Mouse (Mus musculus) spleen, postnatal 14 days (tissue): ENCODE results near the gene Lrrc8d.

ENCODE experiments used
- DNase-seq, 2 experiments: peaks; one replicate each; pipeline ENCODE4 v3.0.0; 2021 to 2022; ENCODE audit warnings: low spot score in 2 of 2

Gene Lrrc8d

DNA sequence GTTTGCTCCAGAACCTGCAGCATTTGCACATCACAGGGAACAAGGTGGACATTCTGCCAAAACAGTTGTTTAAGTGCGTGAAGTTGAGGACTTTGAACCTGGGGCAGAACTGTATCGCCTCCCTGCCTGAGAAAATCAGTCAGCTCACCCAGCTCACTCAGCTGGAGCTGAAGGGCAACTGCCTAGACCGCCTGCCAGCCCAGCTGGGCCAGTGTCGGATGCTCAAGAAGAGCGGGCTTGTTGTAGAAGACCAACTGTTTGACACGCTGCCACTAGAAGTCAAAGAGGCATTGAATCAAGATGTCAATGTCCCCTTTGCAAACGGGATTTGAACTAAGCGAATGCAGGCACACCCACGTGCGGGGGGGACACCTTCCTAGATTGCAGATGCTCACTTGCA is 114.2 kb downstream of the Lrrc8d start:
- no peak for DNase-seq

DNA sequence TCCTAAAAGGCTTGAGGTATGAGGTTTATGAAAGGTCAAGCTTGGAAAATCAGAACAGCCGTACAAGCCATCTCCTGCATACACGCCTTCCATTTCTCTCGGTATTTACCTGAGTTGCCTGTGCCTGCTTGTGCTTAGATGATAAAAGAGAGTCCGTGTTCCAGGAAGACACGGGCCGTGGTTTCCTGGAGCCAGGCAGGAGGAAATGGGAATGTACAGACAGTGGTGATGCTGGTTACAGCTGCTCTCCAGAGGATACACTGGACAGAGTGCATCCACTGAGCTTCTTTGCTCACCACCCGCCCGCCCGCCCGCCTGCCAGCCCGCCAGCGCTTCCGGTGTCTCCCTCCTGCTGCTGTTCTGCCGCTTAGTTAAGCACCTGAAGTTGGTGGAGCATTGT is 116.3 kb downstream of the Lrrc8d start:
- no peak for DNase-seq

DNA sequence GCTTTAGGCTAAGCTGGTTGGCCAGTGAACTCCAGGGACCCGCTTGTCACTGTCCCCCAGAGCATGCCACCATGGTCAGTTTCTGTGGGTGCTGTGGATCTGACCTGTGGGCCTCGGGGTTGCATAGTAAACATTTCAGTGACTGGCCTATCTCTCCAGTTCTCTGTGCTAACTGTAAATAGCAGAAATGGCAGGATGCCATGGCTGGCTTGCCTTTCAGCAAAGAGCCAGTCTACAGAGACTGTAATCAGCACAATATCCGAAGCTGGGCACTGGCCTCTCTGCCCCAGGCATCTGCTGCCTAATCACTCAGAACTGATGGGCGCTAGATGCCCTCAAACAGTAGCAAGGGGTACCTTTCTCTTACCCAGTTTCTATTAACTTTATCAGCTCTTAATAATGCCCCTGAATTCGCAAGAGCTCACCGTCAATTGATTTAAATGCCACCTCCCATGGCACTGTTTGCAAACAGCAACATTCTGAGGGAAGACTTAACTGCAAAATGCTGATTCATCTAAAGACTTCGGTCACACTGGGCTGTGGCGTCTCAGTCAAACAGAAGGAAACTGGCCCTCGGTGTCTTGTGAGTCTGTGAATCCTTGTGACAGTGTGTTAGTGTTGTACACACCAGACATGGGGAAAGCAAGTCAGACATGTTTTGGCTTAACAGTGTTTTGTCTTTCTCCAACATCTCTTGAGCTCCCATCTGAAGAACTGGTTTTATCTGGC is 117.6 kb downstream of the Lrrc8d start:
- no peak for DNase-seq

DNA sequence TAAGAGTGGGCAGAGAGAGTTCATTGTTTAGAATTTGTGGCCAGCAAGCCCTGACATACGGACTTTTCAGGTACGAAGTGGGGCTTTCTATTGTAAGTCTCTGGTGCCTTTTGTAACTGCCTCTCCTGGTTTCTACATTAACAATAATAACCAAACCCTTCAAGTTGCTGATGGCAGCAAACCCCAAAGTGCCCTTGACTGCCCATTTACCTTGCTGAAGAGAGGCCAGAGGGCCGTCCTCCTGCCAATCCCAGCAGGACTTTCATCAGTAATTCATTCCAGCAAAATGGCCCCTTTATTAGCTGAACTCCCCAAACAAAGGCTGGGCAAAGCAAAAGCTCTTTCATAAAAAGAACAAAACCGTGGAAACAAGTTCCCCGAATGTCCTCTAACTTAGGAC is 118.6 kb downstream of the Lrrc8d start:
- no peak for DNase-seq

DNA sequence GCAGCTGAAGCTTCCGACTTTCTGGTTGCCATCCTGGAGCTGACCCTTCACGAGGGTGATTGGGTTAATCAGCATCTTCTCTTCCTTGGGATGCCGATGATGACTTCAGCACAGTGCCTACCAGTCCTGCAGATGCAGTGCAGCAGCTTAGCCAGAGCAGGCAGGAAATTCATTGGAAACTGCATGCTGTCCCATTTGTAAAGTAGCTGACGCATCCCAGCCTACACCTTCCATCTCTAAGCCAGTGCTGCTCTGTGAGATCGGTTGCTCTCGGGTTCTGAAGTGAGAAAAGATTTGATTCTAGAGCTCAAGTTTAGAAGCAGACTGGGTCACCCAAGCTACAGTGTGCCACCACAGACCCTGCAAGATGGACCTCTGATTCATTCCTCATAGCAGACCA is 121.6 kb downstream of the Lrrc8d start:
- DNase-seq = no peak

DNA sequence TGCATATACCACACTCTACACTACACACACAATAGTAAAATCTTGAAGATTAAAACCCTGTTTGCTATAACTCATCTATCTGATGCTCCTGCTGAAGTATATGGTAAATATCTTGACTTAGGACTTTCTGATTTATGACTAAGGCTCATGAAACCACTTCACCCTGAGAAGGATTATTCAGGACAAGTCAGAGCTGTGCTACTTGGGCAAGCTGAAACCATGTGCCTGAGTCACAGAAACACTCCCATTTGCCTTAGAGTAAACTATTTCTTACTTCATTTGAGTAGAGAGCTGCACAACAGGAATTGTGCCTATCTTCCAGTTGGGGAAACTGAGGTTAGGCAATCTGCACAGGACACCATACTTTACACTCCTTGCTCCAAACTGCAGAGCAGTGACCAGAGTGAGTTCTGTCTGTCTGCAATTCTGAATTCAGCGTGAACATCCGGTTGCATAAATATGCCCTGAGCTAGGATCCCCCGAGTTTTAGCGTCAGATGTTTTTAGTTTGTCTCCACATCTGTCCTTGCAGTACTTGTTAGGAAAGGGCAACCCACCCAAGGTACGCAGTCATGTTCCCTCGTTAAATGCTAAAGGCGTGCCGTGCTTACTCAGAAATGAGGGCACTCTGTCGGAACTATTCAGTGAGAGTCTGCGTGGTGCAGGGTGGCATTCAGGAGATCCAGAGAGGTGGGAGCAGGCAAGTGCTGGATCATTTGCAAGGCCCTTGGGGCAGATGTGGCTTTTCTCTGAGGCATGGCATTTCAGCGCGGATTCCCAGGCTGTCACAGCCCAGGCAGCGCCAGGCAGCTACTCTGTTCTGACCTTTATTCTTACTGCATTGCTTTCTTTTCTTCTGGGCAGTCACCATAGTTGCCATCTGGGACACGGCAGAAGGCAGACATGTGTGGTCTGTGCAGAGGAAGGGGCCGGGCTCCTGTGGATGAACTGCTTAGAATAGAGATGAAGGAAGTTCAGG is 123.0 kb downstream of the Lrrc8d start:
- DNase-seq = no peak

DNA sequence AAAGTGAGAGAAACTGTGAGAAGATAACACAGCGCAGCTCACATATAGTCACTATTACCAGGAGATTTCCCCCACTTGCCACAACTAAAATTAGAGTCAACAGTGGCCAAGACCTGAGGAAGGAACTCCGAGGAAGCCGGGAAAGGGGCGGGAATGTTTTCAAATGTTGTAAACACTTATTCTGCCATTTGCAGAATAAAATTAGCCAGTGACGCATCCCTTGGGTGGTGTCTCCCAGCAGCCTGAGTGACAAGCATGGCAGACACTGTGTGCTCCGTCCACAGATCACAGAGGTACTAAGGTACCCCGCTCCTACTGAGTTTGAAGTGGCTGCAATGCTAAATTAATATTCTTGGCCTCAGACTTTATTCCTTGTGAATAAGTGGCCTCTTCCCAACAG is 124.5 kb downstream of the Lrrc8d start:
- no peak for DNase-seq

DNA sequence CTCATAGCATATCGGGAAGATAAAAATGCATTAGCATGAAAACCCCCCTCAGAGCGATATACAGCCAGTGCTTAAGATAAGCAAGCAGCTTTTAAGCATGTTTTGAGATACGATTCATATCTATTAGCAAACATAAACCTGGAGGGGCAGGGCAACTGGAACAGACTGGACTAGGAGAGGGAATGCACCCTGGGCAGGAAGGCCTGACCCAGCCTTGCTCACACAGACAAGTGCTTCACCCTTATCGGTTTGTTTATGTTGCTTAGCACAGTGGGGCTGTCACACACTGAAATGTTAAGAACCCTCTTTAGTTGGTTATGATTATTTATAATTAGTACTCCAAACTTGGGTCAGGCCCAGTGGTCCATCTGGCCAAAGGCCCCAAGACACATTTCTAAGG is 125.1 kb downstream of the Lrrc8d start:
- no peak for DNase-seq

DNA sequence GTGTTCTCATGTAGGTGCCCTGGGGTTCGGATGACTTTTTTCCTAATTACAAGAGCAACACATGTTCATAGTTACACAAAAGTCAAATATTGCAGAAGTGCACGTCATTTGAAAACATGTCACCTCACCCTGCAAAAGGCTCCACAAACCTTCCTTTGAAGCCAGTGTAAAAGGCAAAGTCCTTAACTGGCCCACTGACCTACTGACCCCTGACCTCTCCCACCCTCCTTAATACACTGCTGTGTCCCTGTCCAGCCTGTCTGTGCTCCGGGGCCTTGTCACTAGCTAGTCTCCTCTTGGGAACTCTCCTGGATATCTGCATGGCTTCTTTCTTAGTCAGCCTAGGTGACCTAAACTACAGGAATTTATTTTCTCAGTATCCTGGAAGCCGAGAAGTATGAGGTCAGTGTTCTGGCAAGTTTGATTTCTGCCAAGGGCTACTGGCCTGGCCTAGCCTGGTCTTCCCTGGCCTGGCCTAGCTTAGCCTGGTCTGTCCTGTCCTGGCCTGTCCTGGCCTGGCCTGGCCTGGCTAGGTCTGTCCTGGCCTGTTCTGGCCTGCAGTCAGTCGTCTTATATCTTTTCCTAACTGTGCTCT is 127.2 kb downstream of the Lrrc8d start:
- no peak for DNase-seq

DNA sequence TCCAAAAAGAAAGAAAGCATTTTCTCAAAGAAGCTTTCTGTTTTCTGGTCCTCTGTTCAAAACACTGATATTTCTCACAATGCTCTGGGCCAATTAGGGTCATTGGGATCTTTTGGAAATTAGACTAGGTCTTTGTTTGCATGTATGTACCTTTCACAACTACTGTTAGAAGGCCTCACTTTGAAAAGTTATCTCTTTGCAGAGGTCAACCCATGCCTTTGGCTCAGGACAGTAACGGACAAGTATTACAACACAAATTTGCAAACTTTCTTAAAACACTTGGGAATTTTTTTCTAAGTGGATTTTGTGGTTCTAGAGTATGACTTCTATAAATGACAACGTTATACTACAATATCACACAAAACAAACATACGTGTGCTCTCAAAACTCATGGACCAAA is 128.3 kb downstream of the Lrrc8d start:
- DNase-seq = no peak

DNA sequence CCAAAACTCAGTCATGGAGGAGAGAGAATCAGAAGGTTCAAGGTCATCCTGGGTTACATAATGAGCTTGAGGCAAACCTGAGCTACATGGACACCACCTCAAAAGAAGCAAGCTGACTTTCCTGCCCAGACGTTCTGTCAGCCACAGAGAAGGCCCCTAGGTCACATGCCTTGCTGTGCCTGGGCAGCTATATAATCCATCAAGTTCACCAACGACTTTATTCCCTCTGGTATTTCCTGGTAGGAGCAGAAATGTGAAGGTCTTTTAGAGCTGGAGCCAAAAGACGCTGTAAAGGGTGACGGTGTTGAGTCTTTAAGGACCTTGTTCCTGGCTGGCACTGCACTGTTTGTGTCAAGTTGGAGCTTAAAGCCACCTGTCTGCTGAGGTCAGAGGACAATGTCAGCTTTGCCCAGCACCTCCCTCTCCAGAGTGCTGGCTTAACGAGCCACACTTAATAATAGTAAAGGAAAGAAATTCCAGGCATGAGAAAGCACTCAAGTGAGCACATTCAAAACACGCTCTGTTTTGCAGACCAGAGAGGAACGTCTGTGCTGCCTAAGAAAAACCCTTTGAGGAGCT is 129.3 kb downstream of the Lrrc8d start:
- DNase-seq = no peak

DNA sequence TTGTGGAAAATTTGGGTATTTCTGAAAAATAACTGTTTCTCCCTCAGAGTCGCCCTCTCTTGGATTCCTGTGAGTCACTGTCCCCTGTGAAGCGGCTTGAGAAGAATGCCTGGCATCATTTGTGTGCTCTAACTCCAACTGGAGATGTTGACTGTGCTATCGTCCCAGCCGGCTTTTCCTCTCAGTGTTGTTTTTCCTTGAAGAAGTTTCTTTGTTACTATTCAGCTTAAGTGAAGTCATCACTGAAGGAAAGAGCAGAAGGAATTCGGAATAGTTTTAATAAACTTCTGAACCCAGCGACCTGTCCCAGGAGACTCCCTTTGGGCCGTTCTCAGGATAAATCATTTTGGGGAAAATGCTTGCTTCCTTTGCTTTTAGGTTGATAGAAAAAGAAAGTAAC is 132.4 kb downstream of the Lrrc8d start:
- no peak for DNase-seq

DNA sequence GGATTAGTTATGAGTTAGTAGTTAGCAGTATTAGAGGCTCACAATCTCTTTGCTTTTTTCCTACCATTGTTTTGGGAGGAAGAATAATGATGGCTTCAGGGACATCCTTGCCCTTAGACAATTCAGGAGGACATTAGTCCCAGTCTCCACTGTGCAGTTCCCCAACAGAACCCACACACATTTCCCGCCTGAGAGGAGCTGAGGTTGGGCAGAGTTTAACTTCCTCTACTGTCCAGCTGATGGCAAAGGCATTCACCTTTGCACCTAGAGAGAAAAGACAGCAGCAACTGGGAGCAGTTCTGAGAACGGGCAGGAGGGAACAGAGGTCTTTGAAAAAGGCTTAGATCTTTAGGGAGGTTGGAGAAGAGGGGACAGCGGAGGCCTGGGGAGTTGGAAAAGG is 134.2 kb downstream of the Lrrc8d start:
- DNase-seq = no peak

DNA sequence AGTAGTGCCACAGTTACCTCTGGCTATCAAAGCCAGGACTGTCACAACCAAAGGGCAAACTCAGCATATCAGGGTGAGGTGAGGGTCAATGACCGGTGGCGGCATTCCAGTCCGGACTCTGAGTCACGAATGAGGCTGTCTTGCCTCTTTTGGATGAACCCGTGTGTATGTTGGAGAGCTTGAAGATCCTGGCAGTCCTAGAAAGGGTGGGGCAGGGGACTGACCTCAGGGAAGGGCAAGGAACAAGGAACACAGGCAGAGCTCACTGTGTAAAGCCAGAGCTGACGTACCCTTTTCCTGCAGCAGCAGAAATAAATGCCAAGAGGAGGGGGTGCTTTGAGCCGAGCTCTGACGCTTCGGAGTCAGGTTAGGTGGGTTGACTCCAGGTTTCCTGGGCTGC is 136.2 kb downstream of the Lrrc8d start:
- no peak for DNase-seq

DNA sequence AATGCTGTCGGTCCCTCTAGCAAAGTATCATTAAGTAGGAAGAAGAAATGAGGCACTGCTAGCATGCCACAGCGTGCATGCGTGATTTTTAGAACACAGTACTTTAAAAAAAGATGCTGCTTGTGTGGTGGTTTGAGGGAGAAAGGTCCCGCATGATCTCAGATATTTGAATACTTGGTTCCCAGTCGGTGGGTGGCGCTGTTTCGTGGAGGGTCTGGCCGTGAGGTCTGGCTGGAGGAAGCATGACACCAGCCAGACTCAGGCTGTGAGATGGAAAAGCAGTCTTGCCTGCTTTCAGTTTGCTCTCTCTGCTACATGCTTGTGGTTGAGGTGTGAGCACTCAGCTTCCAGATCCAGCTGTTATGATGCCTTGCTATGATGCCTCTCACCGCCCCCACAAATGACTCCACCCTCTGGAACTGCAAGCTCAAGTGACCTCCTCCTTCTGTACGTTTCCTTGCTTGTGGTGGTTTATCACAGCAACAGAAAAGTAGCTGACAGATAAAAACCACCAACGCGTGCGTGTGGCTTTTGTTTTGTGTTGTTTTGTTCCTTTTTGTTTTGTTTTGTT is 140.1 kb downstream of the Lrrc8d start:
- DNase-seq = no peak

DNA sequence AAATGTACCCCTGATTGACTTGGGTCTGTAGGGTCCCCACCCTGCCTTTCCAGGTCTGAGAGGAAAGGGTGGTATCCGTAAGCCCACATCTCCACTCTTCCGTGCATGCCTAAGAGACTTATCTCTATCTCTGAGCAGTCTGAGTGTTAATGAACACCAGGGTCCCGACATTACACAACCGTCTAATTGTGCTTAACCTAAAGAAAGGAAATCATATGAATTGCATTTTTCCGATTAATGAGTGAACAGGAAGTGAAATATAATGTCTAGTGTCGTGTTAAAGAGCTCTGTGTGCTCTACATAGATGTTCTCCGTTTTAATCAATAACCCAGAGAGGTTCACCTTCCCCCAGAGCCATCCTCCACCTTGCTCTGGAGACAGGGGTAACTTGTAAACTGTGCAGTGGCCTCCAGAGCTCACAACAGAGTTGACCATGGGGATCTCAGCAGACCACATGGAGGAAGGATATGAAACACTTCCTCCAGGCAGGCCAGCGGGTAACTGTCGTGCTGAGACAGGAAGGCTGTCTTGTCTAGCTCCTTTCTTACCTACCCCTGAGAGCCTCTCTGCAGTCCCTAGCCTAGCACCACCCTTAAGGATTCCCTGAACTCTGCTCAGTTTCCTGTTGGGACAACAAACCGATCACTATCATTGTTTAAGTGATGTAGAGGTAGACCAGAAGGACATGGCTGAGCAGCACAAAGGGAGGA is 144.4 kb downstream of the Lrrc8d start:
- DNase-seq = no peak

DNA sequence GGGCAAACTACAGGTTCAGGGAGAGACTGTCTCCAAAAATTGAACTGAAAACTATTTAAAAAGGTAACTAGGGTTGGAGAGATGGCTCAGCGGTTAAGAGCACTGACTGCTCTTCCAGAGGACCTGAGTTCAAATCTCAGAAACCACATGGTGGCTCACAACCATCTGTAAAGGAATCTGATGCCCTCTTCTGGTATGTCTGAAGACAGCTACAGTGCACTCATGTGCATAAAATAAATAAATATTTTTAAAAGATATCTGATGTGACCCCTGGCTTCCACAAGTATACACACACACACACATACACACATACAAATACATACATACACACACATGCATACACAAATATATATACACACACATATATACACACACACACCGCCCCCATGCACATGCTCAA is 145.3 kb downstream of the Lrrc8d start:
- DNase-seq = no peak

DNA sequence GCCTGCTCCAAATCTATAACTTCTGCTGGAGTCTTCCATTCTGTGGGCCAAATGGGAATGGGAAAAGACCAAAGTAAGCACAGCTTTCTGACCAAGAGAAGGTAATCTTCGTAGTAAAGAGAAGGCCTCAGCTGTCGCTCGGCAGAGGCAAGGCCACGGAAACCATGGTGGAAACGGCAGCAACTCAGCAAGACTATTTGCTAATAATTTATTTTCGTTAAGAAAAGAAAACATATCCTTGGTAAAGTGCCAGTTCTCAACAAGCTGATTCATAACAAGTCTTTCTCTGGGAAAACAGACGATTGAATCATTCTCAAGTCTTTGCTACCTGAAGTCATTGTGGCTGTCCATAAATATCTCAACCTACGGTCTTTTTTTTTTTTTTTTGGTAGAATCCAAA is 148.0 kb downstream of the Lrrc8d start:
- DNase-seq = no peak

DNA sequence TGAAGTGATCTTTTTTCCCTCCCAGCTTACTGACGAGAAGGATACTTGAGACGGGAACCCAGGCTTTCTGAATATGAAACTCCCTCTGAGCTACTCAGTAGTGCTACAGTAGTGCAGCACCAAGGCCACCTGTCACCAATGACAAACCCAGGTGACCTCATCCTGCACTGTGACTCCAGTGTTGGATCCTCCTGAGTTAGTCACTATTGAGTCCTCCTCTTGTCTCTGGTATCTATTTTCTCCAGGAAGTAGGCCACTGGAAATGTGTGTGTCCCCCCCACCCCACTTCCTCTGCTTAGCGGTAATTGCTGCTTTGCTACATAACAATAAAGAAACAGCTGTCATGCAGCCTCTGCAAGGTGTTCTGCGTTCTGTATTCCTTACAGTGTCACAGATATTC is 149.5 kb downstream of the Lrrc8d start:
- DNase-seq = no peak

DNA sequence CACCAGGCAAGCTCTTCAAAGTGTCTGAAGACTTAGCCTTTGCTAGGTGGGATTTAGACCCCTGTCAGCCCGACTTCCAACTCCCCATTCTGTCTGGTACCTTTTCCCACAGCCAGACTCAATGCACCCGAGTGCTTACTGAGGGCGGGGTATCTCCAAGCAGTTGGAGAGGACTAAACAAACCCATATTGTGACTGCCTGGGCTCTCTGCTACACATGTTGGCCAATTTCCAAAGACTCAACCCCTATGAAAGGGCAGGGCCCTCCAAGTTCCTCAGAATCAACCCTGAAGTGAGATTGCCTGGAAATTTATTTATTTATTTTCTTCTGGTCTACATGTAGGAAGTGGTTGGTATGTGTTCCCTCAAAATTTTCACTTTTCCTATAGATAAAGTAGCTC is 149.9 kb downstream of the Lrrc8d start:
- no peak for DNase-seq

DNA sequence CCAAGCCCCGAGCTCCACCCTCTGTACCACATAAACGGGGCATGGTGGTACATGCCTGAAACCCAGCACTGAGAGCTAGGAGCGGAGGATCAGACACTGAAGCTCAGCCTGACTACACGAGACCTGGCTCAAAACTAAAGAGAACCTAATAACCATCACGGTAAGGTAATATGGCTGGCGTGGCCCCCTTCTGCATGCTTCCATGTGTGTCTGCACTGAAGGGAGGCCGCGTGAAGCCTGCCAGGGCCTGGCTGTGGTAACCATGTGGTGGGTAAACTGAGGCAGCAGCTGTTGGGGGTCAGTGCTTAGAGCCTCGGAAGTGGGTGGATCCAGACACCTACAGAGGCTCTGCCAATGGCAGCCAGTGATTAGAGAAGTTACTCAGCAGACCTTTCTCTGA is 153.5 kb downstream of the Lrrc8d start:
- DNase-seq = no peak
